Mouse (Mus musculus): ENCODE results near the gene Kcng1. TPM values are rescaled to one million over a fixed set of nuclear protein-coding genes. Genes with fewer than 3 reads are reported as not detected.

Kcng1 gene
- polyA plus RNA-seq, 1 experiment from 2014 or later: 0.26 TPM

- no peak for DNase-seq (ENCODE audit: low spot score)
- peaks cover 15% of the 10 kb centered on the region; the same call in 1 of the 2 replicates for H3K27me3 ChIP-seq (replicated peaks; ENCODE audit: insufficient read depth, low read length)
- WGBS: 36% methylated on average over 9 of the region's 9 CpGs
- ATAC-seq: no peak
- TF ChIP-seq EP300 (IDR thresholded peaks at IDR 0.05) (no peak), CTCF (IDR thresholded peaks at IDR 0.05) (no peak)
- no peaks in the 10 kb centered on the region for H3K4me1 ChIP-seq (ENCODE audit: insufficient read depth, low read depth, low read length)
- no peaks in the 10 kb centered on the region for H3K9me3 ChIP-seq (ENCODE audit: low read length)
- no peak overlapping the region for H3K4me2 ChIP-seq (replicated peaks; ENCODE audit: low read depth, low read length)
- no peaks in the 10 kb centered on the region for H3K36me3 ChIP-seq (ENCODE audit: insufficient read depth, low read length)
- H3K9ac ChIP-seq (replicated peaks; ENCODE audit: low read depth): no peak overlapping the region
- H3K4me3 ChIP-seq (ENCODE audit: low read depth, low read length): no peak overlapping the region
- no peak overlapping the region for H3K27ac ChIP-seq (ENCODE audit: low read length)
Measured at GRCm38 (mm10) chr2:168273387-168273786, 8.1 kb downstream of the Kcng1 start.

GRCm38 (mm10) chr2:168268033-168268432, 13.5 kb downstream of the Kcng1 start:
- TF ChIP-seq EP300 (IDR thresholded peaks at IDR 0.05) (no peak), CTCF (IDR thresholded peaks at IDR 0.05) (peak; percentile 66)
- Histone ChIP-seq H3K27ac (ENCODE audit: low read length) (no peak overlapping the region), H3K9me3 (ENCODE audit: low read length) (no peaks in the 10 kb centered on the region), H3K27me3 (replicated peaks; ENCODE audit: insufficient read depth, low read length) (0 out of 2 replicates have a peak, but pooled peaks cover 4% of the 10 kb centered on the region), H3K4me3 (ENCODE audit: low read depth, low read length) (no peak overlapping the region), H3K9ac (replicated peaks; ENCODE audit: low read depth) (no peak overlapping the region), H3K4me1 (ENCODE audit: insufficient read depth, low read depth, low read length) (no peaks in the 10 kb centered on the region), H3K36me3 (ENCODE audit: insufficient read depth, low read length) (no peaks in the 10 kb centered on the region), H3K4me2 (replicated peaks; ENCODE audit: low read depth, low read length) (0 out of 2 replicates have a peak overlapping the region, but pooled peaks have one; percentile 3)
- WGBS: 26% methylated on average over 7 of the region's 7 CpGs
- DNase-seq (ENCODE audit: low spot score) (no peak), ATAC-seq (no peak)

GRCm38 (mm10) chr2:168260900-168261299, 20.6 kb downstream of the Kcng1 start:
- H3K9ac ChIP-seq (replicated peaks; ENCODE audit: low read depth): no peak overlapping the region
- no peaks in the 10 kb centered on the region for H3K4me1 ChIP-seq (ENCODE audit: insufficient read depth, low read depth, low read length)
- H3K4me2 ChIP-seq (replicated peaks; ENCODE audit: low read depth, low read length): no peak overlapping the region
- WGBS: 88% methylated on average over 10 of the region's 10 CpGs
- no peaks in the 10 kb centered on the region for H3K27me3 ChIP-seq (replicated peaks; ENCODE audit: insufficient read depth, low read length)
- no peaks in the 10 kb centered on the region for H3K36me3 ChIP-seq (ENCODE audit: insufficient read depth, low read length)
- TF ChIP-seq EP300 (IDR thresholded peaks at IDR 0.05): no peak
- no peak for TF ChIP-seq CTCF (IDR thresholded peaks at IDR 0.05)
- no peak overlapping the region for H3K4me3 ChIP-seq (ENCODE audit: low read depth, low read length)
- no peak for ATAC-seq
- H3K27ac ChIP-seq (ENCODE audit: low read length): no peak overlapping the region
- H3K9me3 ChIP-seq (ENCODE audit: low read length): no peaks in the 10 kb centered on the region
- no peak for DNase-seq (ENCODE audit: low spot score)

- no peaks in the 10 kb centered on the region for H3K36me3 ChIP-seq (ENCODE audit: insufficient read depth, low read length)
- no peak for ATAC-seq
- 55% methylated on average over 3 of the region's 3 CpGs for WGBS
Measured at GRCm38 (mm10) chr2:168260124-168260523, 21.4 kb downstream of the Kcng1 start.

GRCm38 (mm10) chr2:168259046-168259445, 22.5 kb downstream of the Kcng1 start:
- DNase-seq (ENCODE audit: low spot score) (no peak), ATAC-seq (no peak)
- 73% methylated on average over 8 of the region's 8 CpGs for WGBS
- Histone ChIP-seq H3K27ac (ENCODE audit: low read length) (no peak overlapping the region), H3K36me3 (ENCODE audit: insufficient read depth, low read length) (no peaks in the 10 kb centered on the region), H3K9me3 (ENCODE audit: low read length) (no peaks in the 10 kb centered on the region), H3K4me1 (ENCODE audit: insufficient read depth, low read depth, low read length) (no peaks in the 10 kb centered on the region), H3K9ac (replicated peaks; ENCODE audit: low read depth) (no peak overlapping the region), H3K27me3 (replicated peaks; ENCODE audit: insufficient read depth, low read length) (no peaks in the 10 kb centered on the region), H3K4me2 (replicated peaks; ENCODE audit: low read depth, low read length) (no peak overlapping the region), H3K4me3 (ENCODE audit: low read depth, low read length) (no peak overlapping the region)
- no peak for TF ChIP-seq EP300 (IDR thresholded peaks at IDR 0.05)
- TF ChIP-seq CTCF (IDR thresholded peaks at IDR 0.05): no peak

More at GRCm38 (mm10) chr2:168260124-168260523, 21.4 kb downstream of the Kcng1 start:
- H3K27ac ChIP-seq (ENCODE audit: low read length): no peak overlapping the region
- no peaks in the 10 kb centered on the region for H3K4me1 ChIP-seq (ENCODE audit: insufficient read depth, low read depth, low read length)
- H3K4me3 ChIP-seq (ENCODE audit: low read depth, low read length): no peak overlapping the region
- DNase-seq (ENCODE audit: low spot score): no peak
- no peaks in the 10 kb centered on the region for H3K27me3 ChIP-seq (replicated peaks; ENCODE audit: insufficient read depth, low read length)
- H3K4me2 ChIP-seq (replicated peaks; ENCODE audit: low read depth, low read length): no peak overlapping the region
- no peaks in the 10 kb centered on the region for H3K9me3 ChIP-seq (ENCODE audit: low read length)
- no peak for TF ChIP-seq CTCF (IDR thresholded peaks at IDR 0.05)
- no peak overlapping the region for H3K9ac ChIP-seq (replicated peaks; ENCODE audit: low read depth)

GRCm38 (mm10) chr2:168257188-168257587, 24.3 kb downstream of the Kcng1 start:
- H3K4me1 ChIP-seq (ENCODE audit: insufficient read depth, low read depth, low read length): no peaks in the 10 kb centered on the region
- H3K9ac ChIP-seq (replicated peaks; ENCODE audit: low read depth): no peak overlapping the region
- H3K27me3 ChIP-seq (replicated peaks; ENCODE audit: insufficient read depth, low read length): no peaks in the 10 kb centered on the region
- H3K4me3 ChIP-seq (ENCODE audit: low read depth, low read length): no peak overlapping the region
- no peaks in the 10 kb centered on the region for H3K9me3 ChIP-seq (ENCODE audit: low read length)
- DNase-seq (ENCODE audit: low spot score) (no peak), ATAC-seq (no peak)
- no peak overlapping the region for H3K4me2 ChIP-seq (replicated peaks; ENCODE audit: low read depth, low read length)
- no peaks in the 10 kb centered on the region for H3K36me3 ChIP-seq (ENCODE audit: insufficient read depth, low read length)
- TF ChIP-seq CTCF (IDR thresholded peaks at IDR 0.05): no peak
- TF ChIP-seq EP300 (IDR thresholded peaks at IDR 0.05): no peak
- 80% methylated on average over 4 of the region's 4 CpGs for WGBS
- H3K27ac ChIP-seq (ENCODE audit: low read length): no peak overlapping the region

GRCm38 (mm10) chr2:168256506-168256905, 25.0 kb downstream of the Kcng1 start:
- no peaks in the 10 kb centered on the region for H3K4me1 ChIP-seq (ENCODE audit: insufficient read depth, low read depth, low read length)
- no peak overlapping the region for H3K4me3 ChIP-seq (ENCODE audit: low read depth, low read length)
- ATAC-seq: no peak
- H3K9me3 ChIP-seq (ENCODE audit: low read length): no peaks in the 10 kb centered on the region
- H3K27me3 ChIP-seq (replicated peaks; ENCODE audit: insufficient read depth, low read length): no peaks in the 10 kb centered on the region
- H3K4me2 ChIP-seq (replicated peaks; ENCODE audit: low read depth, low read length): no peak overlapping the region
- TF ChIP-seq CTCF (IDR thresholded peaks at IDR 0.05) (no peak), EP300 (IDR thresholded peaks at IDR 0.05) (no peak)
- H3K27ac ChIP-seq (ENCODE audit: low read length): no peak overlapping the region
- no peaks in the 10 kb centered on the region for H3K36me3 ChIP-seq (ENCODE audit: insufficient read depth, low read length)
- 59% methylated on average over 3 of the region's 3 CpGs for WGBS
- DNase-seq (ENCODE audit: low spot score): no peak
- no peak overlapping the region for H3K9ac ChIP-seq (replicated peaks; ENCODE audit: low read depth)

Data from lung, postnatal 0 days (tissue).